Mouse (Mus musculus) frontal cortex, adult (tissue): ENCODE measurements around the gene Plac9a.

ENCODE experiments used
- ATAC-seq: cut with Nextera tagmentation; 2 replicates; pipeline ENCODE4 v1.9.2; 2017; ENCODE audit warnings: mild to moderate bottlenecking, moderate library complexity, mixed read lengths; ENCODE audit not compliant: low TSS enrichment

The Plac9a gene

GRCm38 (mm10) chr14:25838411-25838810 is 64.5 kb downstream of the Plac9a start:
- no peak for ATAC-seq
